Mouse (Mus musculus) monocyte, adult 5-6 weeks (primary cell): ENCODE data around the gene Eif4g3. TPM values are rescaled to one million over a fixed set of nuclear protein-coding genes. Genes with fewer than 3 reads are reported as not detected.

Source experiments
- ATAC-seq: fragments of 153-309, 156-312 bp; replicated peaks from 2 replicates; pipeline ENCODE4 v1.8.0; 2017; ENCODE audit warnings: mild to moderate bottlenecking; ENCODE audit not compliant: low TSS enrichment, insufficient number of reproducible peaks, severe bottlenecking, poor library complexity, low FRiP score
- total RNA-seq: library from RNA; stranded (forward); fragments of 200-1000, 200-491, 200-594 nt; gene quantifications from 3 replicates; pipeline ENCODE4 v1.2.3, GENCODE M21; 2017

The Eif4g3 gene
- total RNA-seq, 1 experiment from 2014 or later, result 94.4 TPM

DNA sequence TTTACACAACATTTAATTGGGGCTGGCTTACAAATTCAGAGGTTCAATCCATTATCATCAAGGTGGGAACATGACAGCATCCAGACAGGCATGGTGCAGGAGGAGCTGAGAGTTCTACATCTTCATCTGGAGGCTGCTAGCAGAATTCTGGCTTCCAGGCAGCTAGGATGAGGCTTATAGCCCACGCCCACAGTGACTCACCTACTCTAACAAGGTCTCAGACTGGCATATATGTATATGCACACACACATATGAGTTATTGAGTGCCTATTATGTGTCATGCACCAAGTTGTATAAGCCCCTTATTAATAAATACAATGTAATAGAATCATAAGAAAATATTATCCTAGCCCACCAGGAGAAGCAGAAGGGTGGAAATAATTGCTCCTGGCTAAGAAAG, 10.0 kb upstream of the Eif4g3 start:
- no peak for ATAC-seq

DNA sequence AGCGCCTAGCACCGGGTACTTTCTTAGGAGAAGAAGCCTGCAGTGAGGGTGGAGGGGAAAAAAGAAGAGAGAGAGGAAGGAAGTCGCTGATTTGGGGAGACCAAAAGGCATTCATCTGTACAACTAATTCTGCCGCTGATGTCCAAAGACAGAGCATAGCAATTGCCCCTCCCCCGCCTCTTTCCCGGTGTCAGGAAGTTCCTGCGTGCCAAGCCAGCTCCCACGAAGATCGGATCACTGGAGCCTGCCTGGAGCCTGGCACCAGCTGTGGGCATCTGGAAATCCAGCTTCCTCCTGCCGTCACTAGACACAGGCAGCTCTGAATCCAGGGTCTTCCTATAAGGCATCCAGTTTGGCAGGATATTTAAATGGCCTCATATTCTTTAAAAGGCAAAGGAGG, 8.6 kb upstream of the Eif4g3 start:
- no peak for ATAC-seq

DNA sequence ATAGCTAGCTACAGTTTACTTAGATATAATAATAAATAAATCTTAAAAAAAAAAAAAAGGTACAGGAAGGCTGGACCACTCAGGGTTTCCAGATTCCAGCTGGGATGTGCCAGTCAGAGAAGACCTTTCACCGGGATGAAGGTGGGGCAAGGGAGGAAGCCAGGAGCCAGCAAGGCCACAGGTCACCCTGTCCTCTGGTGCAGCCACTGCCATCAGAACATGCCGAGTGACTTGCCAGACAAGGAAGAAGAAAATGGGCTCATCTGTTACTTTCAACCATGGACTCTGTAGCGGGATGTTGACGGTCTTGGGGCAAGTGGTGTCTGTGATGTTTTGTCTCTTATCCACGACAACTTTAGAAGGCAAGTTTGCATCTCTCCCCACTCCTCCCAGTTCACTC, 8.1 kb upstream of the Eif4g3 start:
- no peak for ATAC-seq

DNA sequence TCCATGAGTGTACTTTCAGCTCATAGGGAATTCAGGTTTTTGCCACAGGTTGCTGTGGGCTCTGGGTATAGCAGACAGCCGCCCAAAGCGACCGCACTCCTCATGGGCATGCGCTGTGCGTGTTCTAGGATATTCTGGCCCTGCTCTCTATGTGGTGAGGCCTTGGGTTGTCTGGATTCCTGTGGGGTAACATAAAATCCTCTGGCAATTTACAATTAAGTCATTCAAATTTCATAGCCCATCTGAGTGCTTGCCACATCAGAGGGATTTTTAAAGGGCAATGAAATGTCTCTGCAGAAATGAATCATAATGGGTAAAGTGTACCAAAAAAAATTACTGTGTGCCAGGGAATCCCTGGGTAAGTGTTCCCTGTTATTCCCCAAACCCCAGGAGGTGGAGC, 3.4 kb upstream of the Eif4g3 start:
- no peak for ATAC-seq

DNA sequence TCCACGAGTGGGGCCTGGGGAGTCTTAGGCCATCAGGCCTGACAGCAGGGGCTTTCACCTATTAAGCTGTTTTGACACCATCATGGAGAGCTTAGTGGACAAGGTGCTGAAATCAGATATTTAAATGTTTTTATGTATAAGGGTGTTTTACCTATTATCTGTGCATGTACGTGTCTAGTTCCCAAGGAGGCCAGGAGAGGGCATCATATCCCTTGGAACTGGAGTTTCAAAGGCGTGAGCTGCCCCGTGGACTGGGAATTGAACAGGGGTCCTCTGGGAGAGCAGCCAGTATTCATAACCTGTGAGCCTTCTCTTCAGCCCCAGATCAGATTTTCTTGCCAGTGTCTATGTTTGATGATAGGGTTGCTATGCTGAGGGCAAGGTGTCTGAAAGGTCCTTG, 2.4 kb upstream of the Eif4g3 start:
- ATAC-seq, result no peak

DNA sequence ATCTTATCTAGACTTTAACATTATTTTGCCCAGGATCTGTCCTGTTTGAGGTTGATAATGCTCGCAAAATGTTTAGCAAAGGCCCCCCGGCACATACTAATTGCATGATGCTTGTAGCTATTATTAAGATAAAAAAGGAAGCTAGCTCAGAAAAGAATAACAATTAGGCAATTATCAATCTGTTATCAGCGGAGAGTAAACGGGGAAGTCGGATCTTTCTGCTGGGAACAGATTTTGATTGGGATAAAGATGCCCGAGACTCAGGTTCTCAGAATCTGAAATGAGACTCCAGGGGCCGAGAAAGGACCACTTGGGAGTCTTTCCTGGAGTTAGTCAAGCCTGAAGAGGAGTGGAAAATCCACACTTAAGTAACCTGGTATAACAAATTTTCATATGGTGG, 1.6 kb upstream of the Eif4g3 start:
- no peak for ATAC-seq

DNA sequence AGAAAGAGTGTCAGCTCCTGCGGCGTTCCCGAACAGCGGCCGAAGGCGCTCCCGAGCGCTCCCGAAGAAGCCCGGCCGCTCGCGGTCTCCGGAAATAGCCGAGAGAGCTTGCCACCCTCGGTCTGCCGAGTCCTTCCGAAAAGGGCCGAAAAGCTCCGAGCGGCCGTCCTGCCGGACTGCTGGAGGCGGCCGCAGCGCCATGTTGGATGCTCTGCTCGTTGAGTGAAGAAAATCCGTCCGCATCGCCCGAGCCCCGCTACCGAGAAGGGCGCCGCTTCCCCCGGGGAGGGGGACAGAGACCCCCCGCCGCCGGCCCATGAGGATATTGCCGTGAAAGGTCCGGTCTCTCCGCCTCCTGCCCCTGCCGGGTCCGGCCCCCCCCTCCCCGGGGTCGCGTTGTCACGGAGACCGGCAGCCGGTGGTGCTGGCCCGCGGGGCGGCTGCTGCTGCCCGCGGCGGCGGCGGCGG, 503 bp downstream of the Eif4g3 start:
- ATAC-seq, result peak; percentile 76

DNA sequence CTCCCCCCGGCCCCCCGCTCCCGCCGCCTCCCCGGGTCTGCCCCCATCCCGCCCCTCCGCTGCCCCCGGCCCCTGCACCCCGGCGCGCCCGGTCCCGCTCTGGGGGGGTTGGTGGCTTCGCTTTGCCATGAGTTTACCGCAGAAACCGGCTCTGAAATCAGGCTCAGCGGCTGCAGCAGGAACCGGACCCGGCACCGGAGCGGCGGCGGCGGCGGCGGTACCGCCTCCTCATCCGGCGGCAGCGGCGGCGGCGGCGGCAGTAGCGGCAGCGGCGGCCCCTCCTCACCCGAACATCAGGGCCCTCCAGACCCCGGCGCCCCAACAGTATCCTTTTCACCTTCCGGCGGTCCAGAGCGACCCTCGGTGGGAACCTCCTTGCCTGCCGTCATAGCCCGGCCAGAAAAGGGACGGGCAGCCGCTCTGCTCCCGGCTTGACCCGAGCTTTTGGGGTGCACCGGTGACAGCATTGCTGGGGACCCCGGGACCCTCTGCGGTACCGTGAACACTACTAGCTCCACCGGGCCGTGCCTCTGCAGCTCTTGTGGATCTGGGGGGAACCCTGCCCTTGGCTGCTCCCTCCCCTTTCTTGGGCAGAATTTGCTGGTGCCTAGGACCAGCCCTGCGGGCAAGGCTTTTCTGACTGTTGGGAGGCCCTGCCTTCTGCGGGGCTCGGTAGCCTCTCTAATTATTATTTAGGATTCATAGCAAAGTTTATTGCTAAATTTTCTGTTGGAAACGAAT, 1.2 kb downstream of the Eif4g3 start:
- peak; percentile 38 for ATAC-seq

DNA sequence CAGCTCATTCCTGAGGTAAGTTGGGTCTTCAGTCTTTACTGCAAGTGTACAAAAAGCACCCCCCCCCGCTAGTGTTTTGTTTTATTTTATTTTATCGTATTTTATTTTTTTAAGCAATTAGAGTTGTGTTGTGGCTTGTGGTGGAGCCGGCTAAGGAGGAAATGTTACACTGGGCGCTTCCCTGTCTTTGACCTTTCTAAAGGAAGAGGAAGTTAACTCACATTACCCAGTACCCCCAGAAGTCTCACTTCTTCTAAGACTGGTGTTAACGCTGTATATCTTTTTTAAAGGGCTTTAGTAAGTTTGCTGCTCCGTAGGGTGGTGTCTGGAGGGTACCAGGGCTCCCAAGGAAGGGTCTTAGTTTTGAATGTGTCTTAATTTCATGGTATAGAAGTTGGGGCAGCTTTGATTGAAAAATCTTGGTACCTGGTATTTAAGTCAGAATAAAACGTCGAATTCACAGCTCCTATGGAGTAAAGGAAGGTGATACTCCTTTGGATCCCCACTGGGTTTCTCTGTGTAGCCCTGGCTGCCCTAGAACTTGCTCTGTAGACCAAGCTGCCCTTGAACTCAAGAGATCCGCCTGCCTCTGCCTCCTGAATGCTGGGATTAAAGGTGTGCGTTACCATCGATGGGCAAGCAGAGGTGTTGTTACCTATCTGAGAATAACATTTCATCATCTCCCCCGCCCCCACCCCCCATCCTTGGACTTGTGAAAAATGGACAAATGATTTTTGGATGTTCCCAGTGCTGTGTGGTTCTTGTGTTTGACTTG, 1.9 kb downstream of the Eif4g3 start:
- ATAC-seq, result peak; percentile 67

DNA sequence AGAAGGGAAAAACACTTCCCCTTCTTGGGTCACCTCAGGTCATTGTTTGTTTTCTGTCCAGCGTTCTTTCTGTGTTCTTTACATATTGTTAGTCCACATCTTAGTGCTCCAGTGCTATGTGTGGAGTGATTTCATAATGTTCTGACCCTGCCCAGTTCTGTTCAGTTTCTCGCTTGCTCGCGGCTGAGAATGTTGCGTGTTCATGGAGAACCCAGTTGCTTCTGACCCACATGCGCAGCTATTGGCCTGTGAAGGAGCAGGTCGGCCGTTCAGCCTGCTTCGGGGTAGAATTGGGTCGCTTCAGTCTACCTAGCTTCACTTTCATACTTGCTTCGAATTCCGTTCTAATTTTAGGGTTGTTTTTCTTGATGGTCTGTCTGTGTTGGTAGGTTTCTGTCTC, 2.6 kb downstream of the Eif4g3 start:
- ATAC-seq, result peak; percentile 55

DNA sequence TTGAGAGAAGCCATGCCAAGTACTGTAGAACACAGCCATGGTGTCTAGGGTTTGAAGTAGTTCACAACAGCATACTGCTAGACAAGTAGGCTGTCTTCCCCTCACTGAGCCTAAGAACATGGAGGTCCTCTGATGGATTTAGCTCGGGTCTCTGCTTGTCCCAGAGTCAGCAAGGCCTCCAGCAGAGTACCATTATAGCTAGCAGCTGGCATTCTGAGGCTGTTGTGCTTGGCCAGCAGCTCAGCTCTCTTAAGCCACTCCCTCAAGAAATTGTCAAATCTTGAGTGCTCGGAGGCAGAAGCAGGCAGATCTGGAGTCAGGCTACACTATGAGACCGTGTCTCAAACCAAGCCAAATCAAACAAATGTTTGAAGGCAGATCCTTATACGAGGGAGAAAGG, 5.4 kb downstream of the Eif4g3 start:
- ATAC-seq, result no peak

DNA sequence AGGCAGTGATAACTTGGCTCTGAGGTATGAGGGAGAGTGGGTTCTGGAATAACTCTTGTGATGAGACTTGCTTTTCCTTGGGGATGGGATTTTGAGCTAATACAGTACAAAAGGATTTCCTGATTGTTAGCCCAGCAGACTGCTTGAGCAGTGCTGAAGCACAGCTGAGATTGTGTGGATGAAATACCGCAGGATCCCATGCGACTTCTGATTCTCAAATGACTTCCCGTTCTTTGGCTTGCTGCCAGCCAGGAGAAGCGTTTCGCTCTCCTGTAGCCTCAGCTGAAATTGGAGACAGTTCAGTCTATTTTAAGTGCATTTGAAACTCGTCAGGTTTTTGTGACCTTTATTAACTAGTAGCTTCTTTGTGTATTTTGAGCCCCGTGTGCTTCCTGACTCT, 7.9 kb downstream of the Eif4g3 start:
- no peak for ATAC-seq

DNA sequence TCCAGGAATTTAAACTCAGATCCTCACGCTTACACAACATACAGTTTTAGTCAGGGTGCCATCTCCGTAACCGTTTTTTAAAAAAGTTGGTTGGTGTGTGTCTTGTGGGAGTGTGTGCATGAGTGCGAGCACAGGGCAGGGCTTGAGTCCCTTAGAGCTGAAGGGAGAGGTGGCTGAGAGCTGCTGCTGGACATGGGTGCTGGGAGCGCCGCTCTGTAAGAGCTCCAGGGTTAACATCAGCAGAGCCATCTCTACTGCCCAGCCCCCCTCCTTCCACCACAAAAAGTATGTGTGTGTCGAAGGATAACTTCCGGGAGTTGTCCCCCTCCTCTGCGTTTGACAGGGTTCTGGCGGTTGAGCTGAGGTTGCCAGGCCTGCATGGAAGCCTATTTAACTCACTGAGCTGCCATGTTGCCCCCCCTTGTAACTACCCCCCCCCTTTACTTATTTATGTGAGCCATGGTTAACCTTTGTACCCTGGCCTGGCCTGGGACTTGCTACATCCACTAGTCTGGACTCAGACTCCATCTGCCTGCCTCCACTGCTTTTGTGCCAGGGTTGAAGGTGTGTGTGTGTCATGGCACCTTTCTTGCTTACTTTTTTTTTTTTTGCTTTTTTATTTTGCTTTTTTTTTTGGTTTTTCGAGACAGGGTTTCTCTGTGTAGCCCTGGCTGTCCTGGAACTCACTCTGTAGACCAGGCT, 11.2 kb downstream of the Eif4g3 start:
- ATAC-seq, result no peak

DNA sequence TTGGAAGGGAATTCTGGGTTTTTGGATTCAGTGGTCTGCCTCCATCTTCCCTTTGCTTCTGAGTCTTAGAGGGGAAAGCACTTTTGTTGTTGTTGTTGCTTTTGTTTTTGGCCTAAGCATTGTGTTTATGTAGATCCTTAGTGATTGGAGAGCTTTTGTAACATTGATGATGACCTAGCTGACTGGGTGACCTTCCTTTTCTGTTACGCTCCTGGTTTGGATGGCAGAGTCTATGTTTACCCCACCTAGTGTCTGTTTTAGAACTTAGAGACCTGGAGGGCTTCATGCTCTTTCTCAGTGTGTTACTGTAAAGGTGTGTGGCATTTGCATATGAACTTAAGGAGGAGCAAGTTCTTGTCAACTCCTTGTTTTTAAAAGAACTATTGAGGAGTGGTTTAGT, 13.0 kb downstream of the Eif4g3 start:
- ATAC-seq, result no peak

DNA sequence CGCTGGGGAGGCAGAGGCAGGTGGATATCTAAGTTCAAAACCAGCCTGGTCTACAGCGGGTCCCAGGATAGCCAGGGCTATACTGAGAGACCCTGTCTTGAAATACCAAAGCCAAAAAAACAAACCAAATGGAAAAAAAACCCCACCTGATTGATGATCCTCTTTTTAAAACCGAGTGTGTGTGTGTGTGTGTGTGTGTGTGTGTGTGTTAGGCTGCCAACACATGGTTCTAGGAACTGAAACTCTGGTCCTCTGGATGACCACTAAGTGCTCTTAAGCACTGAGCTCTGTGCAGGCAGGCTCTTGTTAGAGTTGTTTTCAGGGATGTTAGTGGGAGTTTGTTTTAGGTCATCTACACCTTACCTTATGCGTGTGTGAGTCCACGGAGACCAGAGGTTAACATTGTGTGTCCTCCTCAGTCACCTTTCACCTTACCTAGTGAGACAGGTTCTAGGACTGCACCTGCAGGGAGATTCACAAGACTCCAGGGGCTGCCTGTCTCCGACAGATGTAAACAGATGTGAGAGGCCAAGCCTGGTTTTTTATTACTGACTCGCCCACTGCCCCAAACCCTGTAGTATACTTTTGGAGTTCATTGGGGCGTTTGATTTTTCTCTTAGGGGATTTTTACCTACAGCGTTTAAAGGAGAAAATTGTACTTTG, 14.3 kb downstream of the Eif4g3 start:
- peak; percentile 31 for ATAC-seq

DNA sequence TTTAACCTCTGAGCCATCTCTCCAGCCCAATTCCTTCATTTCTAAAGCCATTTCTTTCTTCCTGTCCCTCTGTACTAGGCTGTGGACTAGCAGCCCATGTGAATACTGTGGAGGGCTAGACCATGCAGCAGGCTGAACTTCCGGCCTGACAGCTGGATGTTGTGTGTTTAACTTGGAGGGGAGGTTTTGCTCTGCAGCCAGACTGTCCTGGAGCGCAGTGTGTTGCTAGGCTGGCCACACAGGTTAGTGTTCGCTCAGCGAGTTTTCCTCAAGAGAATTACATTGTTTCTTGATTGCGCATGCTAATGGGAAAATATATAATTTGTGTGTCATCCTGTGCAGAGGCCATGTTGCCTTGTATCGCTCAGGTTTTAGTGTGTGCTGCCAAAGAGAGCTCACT, 15.8 kb downstream of the Eif4g3 start:
- no peak for ATAC-seq

DNA sequence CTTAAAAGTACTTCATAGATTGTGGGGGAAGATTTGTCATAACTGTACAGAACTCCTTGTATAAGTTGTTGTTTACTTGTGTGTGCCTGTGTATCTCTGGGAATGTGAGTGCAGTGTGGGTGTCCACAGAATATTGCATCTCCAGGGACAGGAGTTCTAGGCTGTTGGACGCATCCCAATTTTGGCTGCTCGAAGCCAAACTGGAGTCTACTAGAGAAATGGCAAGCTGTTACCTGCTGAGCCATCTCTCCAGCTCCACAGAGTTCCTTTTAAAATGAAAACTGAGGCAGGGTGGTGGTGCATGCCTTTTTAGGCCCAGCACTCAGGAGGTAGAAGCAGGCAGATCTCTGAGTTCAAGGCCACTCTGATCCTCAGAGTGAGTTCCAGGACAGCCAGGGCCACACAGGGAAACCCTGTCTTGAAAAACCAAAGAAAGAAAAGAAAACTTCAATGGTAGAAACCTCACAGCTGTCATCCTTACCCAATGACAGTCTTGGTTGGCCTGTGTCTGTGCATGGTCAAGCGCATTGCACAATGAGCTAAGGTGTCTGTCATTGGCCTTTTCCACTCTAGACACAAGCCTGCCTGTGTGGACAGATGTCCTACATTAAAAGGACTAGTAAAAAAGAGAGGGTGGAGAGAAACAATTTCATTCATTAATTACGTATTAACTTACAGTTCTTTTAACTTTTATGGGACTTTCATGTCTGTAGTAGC, 17.1 kb downstream of the Eif4g3 start:
- ATAC-seq, result no peak

DNA sequence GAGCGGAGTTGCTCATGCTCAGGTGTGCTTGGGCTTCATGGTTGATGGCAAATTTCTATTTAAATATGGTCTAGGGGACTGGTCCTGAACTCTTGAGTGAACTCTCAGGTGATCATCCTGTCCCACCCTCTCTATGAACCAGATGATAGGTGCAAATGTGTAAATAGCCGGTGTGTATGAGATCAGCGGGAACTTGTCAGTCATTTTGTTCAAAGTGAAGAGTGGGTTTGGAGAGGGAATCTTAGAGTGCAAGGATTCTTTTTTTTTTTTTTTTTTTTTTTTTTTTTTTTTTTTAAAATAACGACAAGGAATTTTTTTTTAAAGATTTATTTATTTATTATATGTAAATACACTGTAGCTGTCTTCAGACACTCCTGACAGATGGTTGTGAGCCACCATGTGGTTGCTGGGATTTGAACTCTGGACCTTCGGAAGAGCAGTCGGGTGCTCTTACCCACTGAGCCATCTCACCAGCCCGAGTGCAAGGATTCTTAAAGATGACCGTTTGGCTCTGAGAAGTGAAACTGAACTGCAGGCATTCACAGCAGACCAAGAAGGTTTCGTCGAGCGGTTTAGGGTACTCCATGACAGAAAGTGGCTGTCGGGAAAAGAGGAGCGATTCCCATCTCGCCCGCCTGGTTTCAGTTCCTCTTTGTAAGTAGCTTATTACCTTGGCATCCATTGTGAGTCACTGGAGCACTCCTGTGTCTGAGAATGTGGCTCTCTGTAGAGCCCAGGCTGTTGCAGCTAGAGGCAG, 21.1 kb downstream of the Eif4g3 start:
- ATAC-seq, result peak; percentile 67; the same call in 1 of the 2 replicates
